Mouse (Mus musculus) hindbrain, embryonic 15.5 days (tissue): Measurements from ENCODE around the gene Anp32e. TPM values are rescaled to one million over a fixed set of nuclear protein-coding genes. Genes with fewer than 3 reads are reported as not detected.
A peak's percentile ranks its signal among the peaks of the same experiment; 100 is the strongest.

Experiments
- ATAC-seq: fragments of 200-750 bp; cut with Nextera tagmentation; 2 replicates; pipeline ENCODE4 v1.8.0; 2017; ENCODE audit warnings: low read depth, moderate number of reproducible peaks, moderate TSS enrichment; ENCODE audit not compliant: low FRiP score
- H3K27ac ChIP-seq: fragments of 300-500 bp; sonication (generic); replicated peaks from 2 replicates; pipeline ENCODE4 v1.5.1; 2015; ENCODE audit warnings: mild to moderate bottlenecking, inconsistent platforms
- H3K27me3 ChIP-seq: fragments of 300-500 bp; sonication (generic); 2 replicates; pipeline ENCODE4 v1.6.1; 2015; ENCODE audit warnings: control low read depth, inconsistent platforms
- H3K36me3 ChIP-seq: fragments of 300-500 bp; sonication (generic); 2 replicates; pipeline ENCODE4 v1.6.1; 2015; ENCODE audit warnings: control low read depth, inconsistent platforms
- H3K4me1 ChIP-seq: fragments of 300-500 bp; sonication (generic); replicated peaks from 2 replicates; pipeline ENCODE4 v1.6.1; 2015; ENCODE audit warnings: control low read depth, inconsistent platforms
- H3K4me2 ChIP-seq: fragments of 300-500 bp; sonication (generic); 2 replicates; pipeline ENCODE4 v1.6.1; 2015; ENCODE audit warnings: moderate library complexity, mild to moderate bottlenecking, inconsistent platforms
- H3K4me3 ChIP-seq: fragments of 300-500 bp; sonication (generic); 2 replicates; pipeline ENCODE4 v1.5.1; 2015; ENCODE audit warnings: mild to moderate bottlenecking, inconsistent platforms
- H3K9ac ChIP-seq: fragments of 300-500 bp; sonication (generic); 2 replicates; pipeline ENCODE4 v1.6.1; 2015; ENCODE audit warnings: inconsistent platforms
- H3K9me3 ChIP-seq: fragments of 300-500 bp; sonication (generic); 2 replicates; pipeline ENCODE4 v1.6.1; 2016; ENCODE audit warnings: control low read depth, inconsistent platforms
- WGBS: fragments of 180-500 bp; shearing (Covaris S2); methylation state at CpG from one replicate; pipeline ENCODE4 v1.1.7; 2015; 5-methylcytosine and 5-hydroxymethylcytosine counted together
- polyA plus RNA-seq: library from polyadenylated mRNA; unstranded; fragments of >200 nt; fragmentation: Nextera tagmentation; extraction: Ambion mirVana; gene quantifications from 2 replicates; pipeline ENCODE4 v1.2.1, GENCODE M21; 2015

Anp32e gene
- polyA plus RNA-seq = 117 and 118 TPM in 2 replicates

DNA sequence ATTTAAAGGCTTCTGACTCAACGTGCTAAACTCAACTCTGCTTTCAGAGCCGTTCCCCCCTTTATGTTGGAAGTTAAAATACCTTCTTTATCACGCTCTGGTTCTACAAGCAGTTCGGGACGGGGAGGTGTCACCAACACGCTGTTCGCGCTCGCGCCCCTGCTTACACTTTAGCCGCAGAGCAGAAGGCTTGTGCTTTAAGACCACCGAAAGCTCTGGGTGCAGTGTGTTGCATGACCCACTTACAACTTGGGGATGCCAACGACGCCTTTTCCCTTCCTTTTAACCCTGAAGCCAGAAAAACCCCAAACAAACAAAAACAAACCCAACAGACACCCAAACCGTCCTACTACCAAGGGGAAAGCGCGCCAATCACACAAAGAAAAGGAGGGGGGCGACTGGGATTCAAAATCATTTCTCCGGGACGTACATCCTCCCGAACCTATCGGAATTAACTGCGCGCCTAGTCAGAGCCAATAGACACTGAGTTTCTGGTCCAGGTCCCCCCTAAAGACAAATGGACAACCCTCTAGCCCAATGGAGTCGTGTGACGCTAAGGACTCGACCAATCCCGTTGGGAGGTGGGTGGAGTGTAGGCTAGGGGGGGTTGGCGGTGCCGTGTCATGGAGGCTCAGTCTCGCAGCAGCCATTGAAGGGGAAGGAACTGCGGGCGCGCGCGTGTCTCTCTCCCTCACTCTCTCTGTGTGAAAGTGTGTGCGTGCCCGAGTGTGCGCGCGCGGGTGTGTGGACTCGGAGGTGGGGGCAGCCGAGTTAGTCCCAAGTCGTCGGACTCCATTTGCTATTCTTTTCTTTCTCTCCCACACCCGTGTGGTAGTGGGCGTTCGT lies at the start of gene Anp32e:
TSS of gene Anp32e (plus strand) at position 589 of the 846 bp plus-strand sequence.
- H3K9me3 ChIP-seq = no peaks in the 10 kb centered on the region
- H3K27me3 ChIP-seq = no peaks in the 10 kb centered on the region
- peaks cover 11% of the 10 kb centered on the region for H3K4me1 ChIP-seq
- WGBS = under 1% methylated on average over 47 of the region's 49 CpGs
- peak within 1 kb of the TSS; percentile 88 for H3K4me2 ChIP-seq
- H3K36me3 ChIP-seq = peaks cover 1% of the 10 kb centered on the region; the same call in 1 of the 2 replicates
- ATAC-seq = peak; percentile 100
- peak within 1 kb of the TSS; percentile 63 for H3K9ac ChIP-seq
- peak within 1 kb of the TSS; percentile 88 for H3K27ac ChIP-seq
- peak within 1 kb of the TSS; percentile 97 for H3K4me3 ChIP-seq

DNA sequence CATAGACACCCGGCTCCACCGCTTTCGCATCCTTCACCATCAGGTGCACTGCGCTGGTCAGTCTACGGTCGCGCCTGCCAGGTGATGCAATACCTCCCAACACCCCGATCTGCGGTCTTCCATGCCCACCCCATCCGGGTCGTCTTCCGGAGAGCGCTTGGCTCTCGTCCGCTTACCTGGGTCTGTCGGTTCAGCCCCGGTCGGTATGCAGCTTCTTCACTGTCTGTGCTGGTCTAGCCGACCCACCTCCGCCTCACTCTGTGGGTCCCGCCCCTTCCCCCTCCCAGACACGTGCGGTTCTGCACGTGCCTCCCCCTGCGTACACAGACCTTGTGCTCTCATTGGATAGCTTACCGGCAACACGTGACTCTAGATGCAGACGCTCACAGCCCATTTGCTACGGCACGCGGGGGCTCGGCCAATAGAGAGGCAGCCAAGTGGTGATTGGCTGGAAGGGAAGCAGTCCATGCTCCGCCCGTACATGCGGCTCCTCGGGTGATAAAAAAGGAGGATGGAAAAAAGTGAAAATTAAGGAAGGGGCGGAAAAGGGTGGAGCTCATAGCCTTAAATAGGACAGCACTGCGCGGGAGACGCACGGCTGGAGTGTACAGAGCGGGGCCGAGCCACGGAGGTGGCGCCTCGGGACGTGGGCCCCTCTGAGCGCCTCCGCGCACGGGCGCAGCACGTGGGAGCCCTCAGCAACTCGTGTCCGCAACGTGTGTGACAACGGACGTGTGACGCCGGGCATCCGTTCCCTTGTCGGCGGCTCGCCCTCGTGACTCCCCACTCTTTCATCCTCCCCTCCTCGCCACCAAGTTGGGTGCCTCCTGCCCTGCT lies 46.8 kb upstream of the Anp32e start, which contains the start of gene Ciart:
TSS of gene Ciart (minus strand) at position 273 of the 837 bp plus-strand sequence.
- ATAC-seq = peak; percentile 99
- Histone ChIP-seq H3K9ac (peak within 1 kb of the TSS; percentile 25), H3K9me3 (no peaks in the 10 kb centered on the region), H3K36me3 (no peaks in the 10 kb centered on the region), H3K4me3 (peak within 1 kb of the TSS; percentile 52), H3K27ac (0 out of 2 replicates have a peak within 1 kb of the TSS, but pooled peaks have one; percentile 2), H3K4me1 (peaks cover 18% of the 10 kb centered on the region), H3K4me2 (peak within 1 kb of the TSS; percentile 96), H3K27me3 (no peaks in the 10 kb centered on the region)
- WGBS = under 1% methylated on average over 66 of the region's 66 CpGs

DNA sequence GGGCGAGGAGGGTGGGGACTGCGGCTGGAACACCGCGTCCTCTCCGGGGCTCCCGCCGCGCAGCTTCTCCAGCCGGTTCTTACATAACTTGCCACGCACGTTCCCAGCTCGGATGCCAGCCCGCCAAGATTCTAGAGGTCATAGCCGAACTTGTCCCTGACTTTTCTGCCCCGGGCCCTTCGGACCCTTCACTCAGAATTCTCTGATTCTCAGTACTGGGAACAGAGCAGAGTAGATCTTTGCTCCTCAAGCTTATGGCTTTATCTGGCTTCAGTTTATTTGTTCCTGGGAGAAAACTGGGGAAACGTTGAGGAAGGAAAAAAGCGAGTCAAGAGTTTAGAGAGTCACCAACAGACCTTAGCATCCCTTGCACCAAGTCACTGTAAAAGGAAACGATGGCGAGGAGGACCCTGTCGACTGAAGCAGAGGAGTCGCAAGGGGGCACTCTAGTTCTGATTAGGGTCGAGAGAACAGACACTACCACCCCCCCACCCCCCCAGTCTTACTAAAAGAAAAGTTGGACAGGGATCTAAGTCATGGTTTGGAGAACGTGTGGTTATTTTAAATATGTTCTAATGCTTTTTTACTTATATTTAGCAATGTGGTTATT lies 46.1 kb upstream of the Anp32e start:
- no peaks in the 10 kb centered on the region for H3K9me3 ChIP-seq
- H3K4me1 ChIP-seq = peaks cover 18% of the 10 kb centered on the region
- no peak for ATAC-seq
- peak overlapping the region; percentile 25 for H3K9ac ChIP-seq
- peak overlapping the region; percentile 96 for H3K4me2 ChIP-seq
- H3K27me3 ChIP-seq = no peaks in the 10 kb centered on the region
- H3K36me3 ChIP-seq = no peaks in the 10 kb centered on the region
- 0 out of 2 replicates have a peak overlapping the region, but pooled peaks have one; percentile 2 for H3K27ac ChIP-seq
- peak overlapping the region; percentile 52 for H3K4me3 ChIP-seq
- 2% methylated on average over 24 of the region's 24 CpGs for WGBS

DNA sequence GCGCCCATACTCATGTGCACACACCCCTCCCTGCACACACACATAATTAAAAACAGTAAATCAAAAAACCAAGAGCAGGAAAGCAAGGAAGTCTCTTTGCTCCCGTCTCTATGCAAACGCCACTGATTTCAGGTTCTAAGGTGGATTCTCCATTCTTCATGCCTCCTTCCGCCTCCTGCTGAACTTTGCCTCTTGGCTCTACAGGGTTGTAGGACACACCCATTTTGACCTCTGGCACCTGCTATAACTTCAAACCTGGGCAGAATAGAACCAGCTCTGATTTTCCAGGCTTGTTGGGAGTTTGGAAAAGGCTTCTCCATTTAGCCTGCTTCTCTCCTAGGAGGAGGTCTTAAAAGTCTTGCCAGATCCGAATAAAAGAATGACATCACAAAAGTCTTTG lies 44.6 kb upstream of the Anp32e start:
- H3K4me2 ChIP-seq = no peak overlapping the region
- no peak overlapping the region for H3K9ac ChIP-seq
- no peak for ATAC-seq
- H3K4me1 ChIP-seq = peaks cover 18% of the 10 kb centered on the region
- 86% methylated on average over 5 of the region's 5 CpGs for WGBS
- H3K27ac ChIP-seq = no peak overlapping the region
- no peak overlapping the region for H3K4me3 ChIP-seq
- H3K9me3 ChIP-seq = no peaks in the 10 kb centered on the region
- H3K27me3 ChIP-seq = no peaks in the 10 kb centered on the region
- no peaks in the 10 kb centered on the region for H3K36me3 ChIP-seq

DNA sequence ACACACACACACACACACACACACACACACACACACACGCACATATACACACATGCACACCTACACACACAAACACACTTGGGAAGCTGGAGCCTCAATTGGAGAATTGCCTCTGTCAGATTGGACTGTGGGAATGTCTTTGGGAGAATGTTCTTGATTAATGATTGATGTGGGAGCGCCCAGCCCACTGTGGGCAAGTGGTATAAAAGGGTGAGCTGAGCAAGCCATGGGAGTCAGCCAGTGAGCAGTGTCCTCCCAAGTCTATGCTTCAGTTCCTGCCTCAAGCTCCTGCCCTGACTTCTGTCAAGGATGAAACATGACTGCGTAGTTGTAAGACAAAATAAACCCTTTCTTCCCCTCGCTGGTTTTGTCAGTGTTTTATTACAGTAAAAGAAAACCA lies 41.5 kb upstream of the Anp32e start:
- no peaks in the 10 kb centered on the region for H3K27me3 ChIP-seq
- H3K36me3 ChIP-seq = no peaks in the 10 kb centered on the region
- H3K4me1 ChIP-seq = peaks cover 7% of the 10 kb centered on the region
- WGBS = 80% methylated on average over 4 of the region's 4 CpGs
- H3K9me3 ChIP-seq = no peaks in the 10 kb centered on the region
- no peak overlapping the region for H3K4me3 ChIP-seq
- no peak overlapping the region for H3K27ac ChIP-seq
- no peak overlapping the region for H3K4me2 ChIP-seq
- no peak overlapping the region for H3K9ac ChIP-seq
- ATAC-seq = no peak

DNA sequence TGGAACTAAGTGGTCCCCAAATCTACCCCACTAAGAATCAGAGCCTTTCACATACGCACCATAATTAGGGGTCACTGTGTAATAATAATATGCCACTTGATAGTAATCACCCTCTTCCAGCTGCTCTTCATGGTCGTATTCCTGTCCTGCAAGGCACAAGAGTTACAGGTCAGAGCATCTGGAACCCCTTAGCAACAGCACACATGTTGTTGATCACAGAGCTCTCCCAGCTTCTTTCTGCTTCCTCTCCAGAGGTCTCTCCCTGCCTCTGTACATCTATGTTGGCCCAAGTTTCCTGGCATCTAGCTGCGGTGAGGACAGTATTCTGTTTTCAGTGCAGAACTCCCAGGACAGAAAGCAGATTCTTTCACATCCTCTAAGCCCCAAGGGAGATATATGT lies 39.4 kb upstream of the Anp32e start:
- H3K9ac ChIP-seq = no peak overlapping the region
- ATAC-seq = no peak
- WGBS = 90% methylated on average over 3 of the region's 3 CpGs
- no peaks in the 10 kb centered on the region for H3K9me3 ChIP-seq
- peaks cover 11% of the 10 kb centered on the region for H3K4me1 ChIP-seq
- no peak overlapping the region for H3K4me2 ChIP-seq
- no peak overlapping the region for H3K4me3 ChIP-seq
- no peak overlapping the region for H3K27ac ChIP-seq
- H3K27me3 ChIP-seq = no peaks in the 10 kb centered on the region
- H3K36me3 ChIP-seq = no peaks in the 10 kb centered on the region

DNA sequence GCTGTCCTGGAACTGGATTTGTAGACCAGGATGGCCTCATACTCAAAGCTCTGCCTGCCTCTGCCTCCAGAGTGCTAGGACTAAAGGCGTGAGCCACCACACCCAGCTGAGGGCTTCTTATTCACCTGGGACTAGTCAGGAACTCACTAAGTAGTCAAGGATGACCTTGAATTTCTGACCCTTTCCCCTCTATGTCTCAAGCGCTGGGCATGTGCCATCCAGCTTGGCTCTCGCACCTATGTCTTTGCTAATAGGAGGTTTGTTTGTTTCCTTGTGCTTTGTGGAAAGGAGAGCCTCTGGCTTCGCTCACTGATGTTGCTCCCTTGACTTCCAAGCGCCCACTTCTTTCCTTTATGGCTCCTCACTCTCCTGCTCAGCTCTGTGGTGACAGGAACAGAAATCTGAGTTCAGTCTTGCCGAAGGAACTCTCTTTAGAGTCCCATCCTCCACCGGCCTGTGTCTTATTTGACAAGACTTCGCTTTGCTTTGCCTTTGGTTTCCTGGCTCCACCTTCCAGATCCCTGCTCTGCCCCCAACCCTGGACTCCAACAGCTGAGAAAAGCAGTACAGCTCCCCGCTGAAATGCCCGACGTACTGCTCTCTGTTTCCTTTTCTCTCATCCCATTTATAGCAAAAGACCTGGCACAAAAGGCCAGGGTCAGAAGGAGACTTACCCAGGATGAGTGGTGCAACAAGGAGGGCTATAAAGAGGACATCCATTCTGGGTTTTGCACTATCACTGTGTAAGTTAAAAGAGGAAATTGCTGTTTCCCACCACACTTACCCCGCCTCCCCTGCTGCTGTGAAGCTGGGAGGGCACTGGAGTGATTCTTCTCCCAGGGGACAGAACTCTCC lies 37.6 kb upstream of the Anp32e start, which contains the start of gene BC028528:
TSS of gene BC028528 (minus strand) at position 795 of the 855 bp plus-strand sequence.
- no peak for ATAC-seq
- Histone ChIP-seq H3K4me2 (peak within 1 kb of the TSS; percentile 35), H3K36me3 (no peaks in the 10 kb centered on the region), H3K4me3 (peak within 1 kb of the TSS; percentile 6), H3K9me3 (no peaks in the 10 kb centered on the region), H3K4me1 (peaks cover 24% of the 10 kb centered on the region), H3K27ac (peak within 1 kb of the TSS; percentile 43), H3K9ac (0 out of 2 replicates have a peak within 1 kb of the TSS, but pooled peaks have one; percentile 4), H3K27me3 (no peaks in the 10 kb centered on the region)
- 26% methylated on average over 12 of the region's 12 CpGs for WGBS

DNA sequence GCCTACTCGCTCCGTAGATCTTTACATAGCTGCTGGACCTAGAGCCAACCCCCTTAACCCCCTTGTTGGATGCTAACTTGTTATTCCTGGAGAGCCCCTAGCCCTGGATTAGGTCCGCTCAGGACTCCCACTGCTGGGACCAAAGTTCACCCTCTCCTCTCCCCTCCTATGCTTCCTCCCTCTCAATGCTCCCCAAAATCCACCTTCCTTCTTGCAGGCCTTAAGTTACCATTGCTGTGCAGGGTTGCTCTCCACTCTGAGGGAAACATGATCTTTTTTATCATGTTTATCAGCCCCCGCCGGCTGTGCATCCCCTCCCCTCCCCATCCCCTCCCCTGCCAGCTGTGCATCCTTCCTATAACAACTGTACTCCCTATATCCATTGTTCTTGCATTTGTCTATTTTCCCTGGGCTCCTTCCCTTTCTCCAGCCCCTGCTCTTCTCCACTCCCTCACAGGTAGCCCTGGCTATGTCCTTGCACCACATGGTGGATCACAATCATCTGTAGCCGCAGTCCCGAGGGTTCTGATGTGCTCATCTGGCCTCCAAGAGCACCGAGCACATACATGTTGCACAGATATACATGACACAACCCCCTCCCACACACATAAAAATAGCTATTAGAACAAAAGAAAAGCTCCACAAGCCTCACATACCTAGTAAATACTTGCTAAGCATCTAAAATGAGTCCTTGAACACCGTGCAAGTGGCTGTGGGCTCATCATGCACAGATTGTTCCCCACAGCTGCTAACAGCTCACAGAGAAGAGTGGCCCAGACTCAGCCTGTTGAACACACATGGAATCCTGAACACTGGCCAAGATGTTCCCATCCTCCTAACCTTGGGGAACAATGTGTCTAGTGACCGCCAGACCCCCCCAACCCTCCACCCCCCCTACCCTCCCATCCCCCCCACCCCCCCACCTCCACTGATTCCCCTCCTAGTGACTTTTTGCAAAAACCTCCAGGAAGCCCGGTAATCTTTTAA lies 36.7 kb upstream of the Anp32e start:
- Histone ChIP-seq H3K27ac (peak overlapping the region; percentile 76), H3K36me3 (peaks cover under 1% of the 10 kb centered on the region; the same call in 1 of the 2 replicates), H3K4me1 (peaks cover 24% of the 10 kb centered on the region), H3K4me3 (no peak overlapping the region; the same call in 1 of the 2 replicates), H3K4me2 (peak overlapping the region; percentile 35), H3K9me3 (no peaks in the 10 kb centered on the region), H3K9ac (0 out of 2 replicates have a peak overlapping the region, but pooled peaks have one; percentile 4), H3K27me3 (no peaks in the 10 kb centered on the region)
- ATAC-seq = no peak
- WGBS = 35% methylated on average over 11 of the region's 11 CpGs

DNA sequence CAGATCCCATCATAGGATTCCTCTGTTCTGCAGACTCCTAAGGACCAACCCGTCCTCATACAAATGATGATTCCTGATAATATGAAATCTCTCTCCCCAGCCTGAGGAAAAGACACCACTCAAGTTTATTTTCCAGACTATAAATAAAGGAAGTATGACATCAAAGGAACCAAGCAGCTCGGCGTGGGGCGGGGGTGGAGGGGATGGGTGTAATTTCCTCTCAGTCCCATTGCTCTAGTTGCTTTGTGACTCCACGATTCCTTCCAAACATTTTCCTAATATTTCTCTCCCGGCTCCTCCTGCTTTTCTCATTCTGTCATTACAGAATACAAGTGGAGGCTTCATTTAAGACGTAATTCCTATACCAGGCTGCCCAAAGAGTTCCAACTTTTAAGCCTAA lies 35.9 kb upstream of the Anp32e start:
- Histone ChIP-seq H3K36me3 (peaks cover 7% of the 10 kb centered on the region; the same call in 1 of the 2 replicates), H3K27me3 (no peaks in the 10 kb centered on the region), H3K9me3 (no peaks in the 10 kb centered on the region), H3K9ac (peak overlapping the region; percentile 42), H3K27ac (peak overlapping the region; percentile 76), H3K4me1 (peaks cover 24% of the 10 kb centered on the region), H3K4me3 (peak overlapping the region; percentile 56), H3K4me2 (peak overlapping the region; percentile 64)
- ATAC-seq = no peak
- WGBS = 20% methylated on average over 7 of the region's 7 CpGs
